Mouse (Mus musculus) brain, embryonic 14.5 days (tissue): ENCODE results near the gene Gphb5.

Source experiments
- CTCF ChIP-seq: fragments of 200-500 bp; IDR thresholded peaks from 2 replicates; pipeline ENCODE4 v1.5.1; 2012; ENCODE audit warnings: inconsistent platforms, mild to moderate bottlenecking, moderate library complexity, borderline replicate concordance; ENCODE audit not compliant: insufficient read depth, insufficient read length; ENCODE audit errors: extremely low read depth
- POLR2A ChIP-seq: fragments of 200-500 bp; IDR thresholded peaks from 2 replicates; pipeline ENCODE4 v1.6.1; 2012; ENCODE audit warnings: mild to moderate bottlenecking, inconsistent platforms, borderline replicate concordance; ENCODE audit not compliant: poor library complexity, insufficient read depth, insufficient read length, severe bottlenecking; ENCODE audit errors: extremely low read depth

- no peak for TF ChIP-seq POLR2A
- TF ChIP-seq CTCF = no peak
These were observed 50.9 kb downstream of the Gphb5 start for GRCm38 (mm10) chr12:75365621-75366124.
